Mouse (Mus musculus) MEL (cell line): Measurements from ENCODE around the gene Zfp871. TPM values are rescaled to one million over a fixed set of nuclear protein-coding genes. Genes with fewer than 3 reads are reported as not detected.

ENCODE experiments used
- DNase-seq: peaks from one replicate; pipeline ENCODE4 v3.0.0; 2011; ENCODE audit warnings: low read depth, low spot score
- H3K27ac ChIP-seq: 2 replicates; pipeline ENCODE4 v1.5.1; 2012; ENCODE audit warnings: low read depth, mild to moderate bottlenecking, control low read depth, low read length, moderate library complexity; ENCODE audit not compliant: control insufficient read depth
- H3K27me3 ChIP-seq, 2 experiments: fragments of 150-350 bp in 1 of 2; sonication (generic) in 1 of 2; 2 replicates each; pipeline ENCODE4 v1.6.1; 2012; ENCODE audit warnings: low read length in 2 of 2, mild to moderate bottlenecking in 2 of 2, improper control_type of control experiment in 1 of 2, moderate library complexity in 1 of 2; ENCODE audit not compliant: insufficient read depth in 2 of 2, control insufficient read depth in 1 of 2
- H3K36me3 ChIP-seq, 2 experiments: 2 replicates each; pipeline ENCODE4 v1.6.1; 2012 to 2014; ENCODE audit warnings: low read length in 2 of 2, improper control_type of control experiment in 1 of 2, inconsistent platforms in 1 of 2, mild to moderate bottlenecking in 1 of 2; ENCODE audit not compliant: insufficient read depth in 2 of 2, control insufficient read depth in 1 of 2
- H3K4me1 ChIP-seq, 2 experiments: fragments of 150-350 bp in 1 of 2; sonication (generic) in 1 of 2; 2 replicates each; pipeline ENCODE4 v1.6.1; 2012; ENCODE audit warnings: low read length in 2 of 2, improper control_type of control experiment in 1 of 2, mild to moderate bottlenecking in 1 of 2; ENCODE audit not compliant: insufficient read depth in 2 of 2, control insufficient read depth in 1 of 2
- H3K4me3 ChIP-seq, 2 experiments: fragments of 150-350 bp in 1 of 2; sonication (generic) in 1 of 2; 2 replicates each; pipeline ENCODE4 v1.5.1; 2012; ENCODE audit warnings: low read depth in 2 of 2, low read length in 2 of 2, mild to moderate bottlenecking in 2 of 2, moderate library complexity in 2 of 2, control low read depth in 1 of 2, improper control_type of control experiment in 1 of 2; ENCODE audit not compliant: control insufficient read depth in 1 of 2, insufficient read depth in 1 of 2
- H3K79me2 ChIP-seq: 2 replicates; pipeline ENCODE4 v1.6.1; 2012; ENCODE audit warnings: mild to moderate bottlenecking, low read length, moderate library complexity; ENCODE audit not compliant: control insufficient read depth, poor library complexity, insufficient read depth
- H3K9ac ChIP-seq: 2 replicates; pipeline ENCODE4 v1.6.1; 2012; ENCODE audit warnings: low read depth, mild to moderate bottlenecking, control low read depth, low read length, moderate library complexity; ENCODE audit not compliant: control insufficient read depth, poor library complexity, severe bottlenecking
- H3K9me3 ChIP-seq: fragments of 150-350 bp; sonication (generic); replicated peaks from 2 replicates; pipeline ENCODE4 v1.6.1; 2012; ENCODE audit warnings: mild to moderate bottlenecking, low read length, improper control_type of control experiment, moderate library complexity; ENCODE audit not compliant: insufficient read depth
- BHLHE40 ChIP-seq: IDR thresholded peaks from 2 replicates; pipeline ENCODE4 v1.6.1; 2012; ENCODE audit warnings: low read depth, mild to moderate bottlenecking, inconsistent platforms, low read length, improper control_type of control experiment, borderline replicate concordance
- CTCF ChIP-seq, 3 experiments: IDR thresholded peaks in 2 of 3; conservative IDR thresholded peaks in 1 of 3; 2 replicates each; pipeline ENCODE4 v1.5.1; 2011 to 2012; ENCODE audit warnings: low read length in 3 of 3, low read depth in 2 of 3, mild to moderate bottlenecking in 2 of 3, improper control_type of control experiment in 1 of 3, inconsistent platforms in 1 of 3, mixed read lengths in 1 of 3, moderate library complexity in 1 of 3; ENCODE audit not compliant: control insufficient read depth in 1 of 3, insufficient read depth in 1 of 3, poor library complexity in 1 of 3, severe bottlenecking in 1 of 3
- ELF1 ChIP-seq: IDR thresholded peaks from 2 replicates; pipeline ENCODE4 v1.6.1; 2014; ENCODE audit warnings: low read depth, mild to moderate bottlenecking, inconsistent platforms, low read length, improper control_type of control experiment, moderate library complexity
- EP300 ChIP-seq, 2 experiments: IDR thresholded peaks; 2 replicates each; pipeline ENCODE4 v1.6.1; 2011; ENCODE audit warnings: improper control_type of control experiment in 2 of 2, low read length in 2 of 2, low read depth in 1 of 2, mild to moderate bottlenecking in 1 of 2
- GATA1 ChIP-seq: IDR thresholded peaks from 2 replicates; pipeline ENCODE4 v1.6.1; 2011; ENCODE audit warnings: low read depth, low read length, improper control_type of control experiment
- JUND ChIP-seq: IDR thresholded peaks from 2 replicates; pipeline ENCODE4 v1.6.1; 2011; ENCODE audit warnings: low read depth, mild to moderate bottlenecking, improper control_type of control experiment, low read length
- KAT2A ChIP-seq: conservative IDR thresholded peaks from 2 replicates; pipeline ENCODE4 v1.6.1; 2012; ENCODE audit warnings: low read depth, low read length, improper control_type of control experiment, inconsistent platforms
- MAFK ChIP-seq: IDR thresholded peaks from 2 replicates; pipeline ENCODE4 v1.6.1; 2011; ENCODE audit warnings: low read depth, mild to moderate bottlenecking, low read length, improper control_type of control experiment, borderline replicate concordance
- MEF2A ChIP-seq: IDR thresholded peaks from 2 replicates; pipeline ENCODE4 v1.6.1; 2014; ENCODE audit warnings: low read depth, mild to moderate bottlenecking, inconsistent platforms, low read length, improper control_type of control experiment; ENCODE audit not compliant: poor library complexity, insufficient replicate concordance, severe bottlenecking; ENCODE audit errors: extremely low read depth
- POLR2A ChIP-seq, 2 experiments: IDR thresholded peaks; 2 replicates each; pipeline ENCODE4 v1.6.1; 2011 to 2012; ENCODE audit warnings: low read length in 2 of 2, mild to moderate bottlenecking in 2 of 2, control low read depth in 1 of 2, improper control_type of control experiment in 1 of 2, low read depth in 1 of 2, moderate library complexity in 1 of 2; ENCODE audit not compliant: control insufficient read depth in 1 of 2, insufficient read depth in 1 of 2, poor library complexity in 1 of 2
- RAD21 ChIP-seq: IDR thresholded peaks from 2 replicates; pipeline ENCODE4 v1.6.1; 2011; ENCODE audit warnings: mild to moderate bottlenecking, low read depth, low read length, improper control_type of control experiment
- SIN3A ChIP-seq: IDR thresholded peaks from 2 replicates; pipeline ENCODE4 v1.6.1; 2012; ENCODE audit warnings: low read length, improper control_type of control experiment, inconsistent platforms
- SMC3 ChIP-seq: IDR thresholded peaks from 2 replicates; pipeline ENCODE4 v1.6.1; 2011; ENCODE audit warnings: low read depth, low read length, improper control_type of control experiment
- TBP ChIP-seq: IDR thresholded peaks from 2 replicates; pipeline ENCODE4 v1.8.0; 2011; ENCODE audit warnings: low read depth, low read length, improper control_type of control experiment
- USF2 ChIP-seq, 2 experiments: IDR thresholded peaks; 2 replicates each; pipeline ENCODE4 v1.6.1; 2011 to 2012; ENCODE audit warnings: improper control_type of control experiment in 2 of 2, low read length in 2 of 2, borderline replicate concordance in 1 of 2, inconsistent platforms in 1 of 2, low read depth in 1 of 2, mild to moderate bottlenecking in 1 of 2; ENCODE audit not compliant: insufficient read depth in 1 of 2
- ZKSCAN1 ChIP-seq: IDR thresholded peaks from 2 replicates; pipeline ENCODE4 v1.6.1; 2012; ENCODE audit warnings: low read depth, mild to moderate bottlenecking, inconsistent platforms, low read length, improper control_type of control experiment, moderate library complexity
- ZMIZ1 ChIP-seq: IDR thresholded peaks from 2 replicates; pipeline ENCODE4 v1.6.1; 2012; ENCODE audit warnings: low read depth, mild to moderate bottlenecking, inconsistent platforms, low read length, improper control_type of control experiment, moderate library complexity
- polyA plus RNA-seq, 2 experiments: library from polyadenylated mRNA; stranded (reverse) in 1 of 2; unstranded in 1 of 2; fragments of >175 nt in 1 of 2; fragments of >200 nt in 1 of 2; gene quantifications; 2 replicates each; pipeline versions ENCODE4 v1.2.1 to v1.2.4; 2012; ENCODE audit warnings: low replicate concordance in 2 of 2, low read depth in 1 of 2; ENCODE audit not compliant: insufficient read length in 2 of 2, insufficient read depth in 1 of 2, missing spikeins in 1 of 2
- total RNA-seq: library from RNA; depleted of rRNA; stranded (reverse); fragments of 300-350 nt; gene quantifications from 2 replicates; pipeline ENCODE4 v1.2.3, GENCODE M21; 2012

The Zfp871 gene
- total and polyA plus RNA-seq, 3 experiments: 8.8 to 16.9 (median 12.2) TPM

DNA sequence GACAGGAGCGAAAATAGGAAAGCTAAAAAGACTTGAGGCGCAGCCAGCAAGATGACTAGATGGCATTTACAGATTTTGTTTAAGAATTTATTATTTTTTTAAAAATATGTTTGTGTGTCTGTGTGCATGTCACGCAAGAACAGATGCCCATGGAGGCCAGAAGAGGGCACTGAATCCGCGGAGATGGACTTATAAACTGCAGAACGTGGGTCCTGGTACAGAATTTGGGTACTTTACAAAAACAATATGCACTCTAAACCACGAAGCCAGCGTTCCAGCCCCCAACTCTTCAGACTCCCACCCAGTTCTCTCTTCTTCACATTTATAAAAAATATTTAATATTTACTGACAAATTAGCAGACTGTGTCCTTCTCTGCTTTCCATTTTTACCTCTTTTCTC, 1.2 kb upstream of the Zfp871 start:
- Histone ChIP-seq H3K27ac (no peak overlapping the region), H3K36me3 (peaks cover 9 to 22% of the 10 kb centered on the region in 2 experiments; a peak in 3 of 4 replicates), H3K9ac (no peak overlapping the region), H3K79me2 (peaks cover 31% of the 10 kb centered on the region), H3K4me3 (no peak overlapping the region), H3K4me1 (peaks cover 2 to 11% of the 10 kb centered on the region in 2 experiments), H3K27me3 (peaks cover 1 to 2% of the 10 kb centered on the region in 2 experiments; a peak in 2 of 4 replicates), H3K9me3 (no peaks in the 10 kb centered on the region)
- DNase-seq: no peak
- TF ChIP-seq BHLHE40 (no peak), POLR2A (IDR thresholded peaks at IDR 0.05; ENCODE audit: control insufficient read depth in 1 of 2, insufficient read depth in 1 of 2, low read depth in 1 of 2, low read length in 2 of 2, poor library complexity in 1 of 2) (no peak), USF2 (IDR thresholded peaks at IDR 0.05; ENCODE audit: borderline replicate concordance in 1 of 2, insufficient read depth in 1 of 2, low read depth in 1 of 2, low read length in 2 of 2) (no peak), ELF1 (no peak), TBP (no peak), KAT2A (no peak), GATA1 (no peak), MAFK (no peak), EP300 (IDR thresholded peaks at IDR 0.05; ENCODE audit: low read depth in 1 of 2, low read length in 2 of 2) (no peak), ZMIZ1 (no peak), SMC3 (no peak), MEF2A (no peak), ZKSCAN1 (no peak), JUND (no peak), CTCF (IDR thresholded peaks at IDR 0.05 in 2 of 3, conservative IDR thresholded peaks at IDR 0.05 in 1 of 3; ENCODE audit: control insufficient read depth in 1 of 3, insufficient read depth in 1 of 3, low read depth in 2 of 3, low read length in 3 of 3, poor library complexity in 1 of 3, severe bottlenecking in 1 of 3) (no peak)

DNA sequence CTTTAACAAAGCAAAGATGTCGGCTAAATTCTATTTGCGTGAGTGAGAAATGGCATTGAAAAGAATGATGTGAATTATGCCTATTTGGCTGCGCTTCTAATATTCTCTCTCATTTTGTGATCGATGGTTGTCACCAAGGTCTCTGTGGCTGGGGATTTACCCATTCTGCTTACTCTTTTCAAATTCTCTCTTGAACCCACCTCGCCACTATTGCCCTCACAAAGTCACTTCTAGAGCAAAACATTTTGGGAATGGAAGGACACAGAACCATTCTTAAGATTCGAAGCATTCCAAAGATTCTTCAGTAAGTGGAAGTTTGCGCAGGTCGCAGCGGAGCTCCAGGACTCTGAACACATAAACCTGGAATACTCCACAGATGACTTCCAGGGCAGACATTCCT, 489 bp upstream of the Zfp871 start:
- Histone ChIP-seq H3K27ac (no peak overlapping the region), H3K4me1 (peaks cover 2 to 11% of the 10 kb centered on the region in 2 experiments), H3K79me2 (peaks cover 37% of the 10 kb centered on the region), H3K27me3 (0 out of 4 replicates have a peak, but pooled peaks cover 0 to 1% of the 10 kb centered on the region in 2 experiments), H3K36me3 (peaks cover 14 to 24% of the 10 kb centered on the region in 2 experiments), H3K4me3 (peak overlapping the region; percentile 23 to 76), H3K9me3 (no peaks in the 10 kb centered on the region), H3K9ac (peak overlapping the region; percentile 59)
- TF ChIP-seq RAD21 (no peak), SIN3A (peak; percentile 3; the same call in 1 of the 2 replicates)
- no peak for DNase-seq
